20 mouse cellular contexts compared by ENCODE assay signal in the genomic region with DNA sequence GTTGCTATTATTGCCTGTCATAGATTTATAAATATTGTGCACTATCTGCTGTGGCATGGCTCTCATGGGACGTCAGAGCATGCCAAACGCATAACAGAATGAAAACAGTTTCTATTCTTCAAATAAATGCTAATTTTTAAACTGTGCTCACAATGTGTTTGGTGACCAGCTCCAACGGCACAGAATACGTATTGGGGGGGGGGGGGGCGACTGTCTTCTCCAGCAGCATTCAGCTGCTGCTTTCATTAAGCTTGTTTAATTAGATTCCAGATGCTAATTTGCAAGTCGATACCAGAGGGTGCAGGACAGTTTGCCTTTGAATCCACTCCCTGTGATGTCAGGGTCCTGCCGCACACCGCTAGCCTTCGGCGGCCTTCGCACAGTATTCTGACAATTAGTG. TPM values are rescaled to one million over a fixed set of nuclear protein-coding genes. Genes with fewer than 3 reads are reported as not detected.
DNase-seq lines count a peak whose midpoint lies in the region; ATAC-seq lines count a peak whose summit lies in the region.
"Had no signal": no experiment of that assay in that cellular context is flagged by ENCODE, and none has a peak within 500 bp of the region (broad histone marks: within the 10 kb centered on the region; RNA-seq: fewer than 3 reads in every experiment).

No protein-coding gene starts in this region.

- WGBS in lung, embryonic 16.5 days: 78% methylated on average over 11 of the region's 11 CpGs
- 26% methylated on average over 11 of the region's 11 CpGs for WGBS in forebrain, embryonic 12.5 days
- 21% methylated on average over 11 of the region's 11 CpGs for WGBS in hindbrain, embryonic 14.5 days
- WGBS in neural tube, embryonic 13.5 days: 34% methylated on average over 11 of the region's 11 CpGs

- H3K4me3 ChIP-seq in lung, embryonic 16.5 days (ENCODE audit: low read length): no peak overlapping the region
- H3K4me3 ChIP-seq in forebrain, embryonic 12.5 days (replicated peaks): no peak overlapping the region
- no peak overlapping the region for H3K4me3 ChIP-seq in hindbrain, embryonic 14.5 days (replicated peaks; ENCODE audit: low read length)
- H3K4me3 ChIP-seq in neural tube, embryonic 13.5 days: no peak overlapping the region
- H3K4me3 ChIP-seq: embryonic facial prominence, embryonic 12.5 days had no signal

- no peaks in the 10 kb centered on the region for H3K9me3 ChIP-seq in lung, embryonic 16.5 days (ENCODE audit: control insufficient read depth, low read length)
- no peaks in the 10 kb centered on the region for H3K9me3 ChIP-seq in forebrain, embryonic 12.5 days
- no peaks in the 10 kb centered on the region for H3K9me3 ChIP-seq in hindbrain, embryonic 14.5 days (ENCODE audit: control insufficient read depth, low read length)
- no peaks in the 10 kb centered on the region for H3K9me3 ChIP-seq in neural tube, embryonic 13.5 days
- H3K9me3 ChIP-seq: embryonic facial prominence, embryonic 12.5 days had no signal

- H3K4me2 ChIP-seq in lung, embryonic 16.5 days (ENCODE audit: low read depth, low read length): no peak overlapping the region
- H3K4me2 ChIP-seq in forebrain, embryonic 12.5 days: no peak overlapping the region
- no peak overlapping the region for H3K4me2 ChIP-seq in hindbrain, embryonic 14.5 days (replicated peaks)
- H3K4me2 ChIP-seq in neural tube, embryonic 13.5 days: no peak overlapping the region
- H3K4me2 ChIP-seq: embryonic facial prominence, embryonic 12.5 days; heart, embryonic 11.5 days had no signal

- no peaks in the 10 kb centered on the region for H3K4me1 ChIP-seq in lung, embryonic 16.5 days (replicated peaks; ENCODE audit: control insufficient read depth, insufficient read depth, low read length)
- H3K4me1 ChIP-seq in forebrain, embryonic 12.5 days: peaks cover 31% of the 10 kb centered on the region
- H3K4me1 ChIP-seq in hindbrain, embryonic 14.5 days (replicated peaks; ENCODE audit: control insufficient read depth, insufficient read depth, low read length): peaks cover 33% of the 10 kb centered on the region
- H3K4me1 ChIP-seq in neural tube, embryonic 13.5 days (replicated peaks): peaks cover 33% of the 10 kb centered on the region
- H3K4me1 ChIP-seq: embryonic facial prominence, embryonic 12.5 days had no signal

- H3K27me3 ChIP-seq in lung, embryonic 16.5 days (ENCODE audit: control insufficient read depth, insufficient read depth, low read depth, low read length): no peaks in the 10 kb centered on the region
- H3K27me3 ChIP-seq in forebrain, embryonic 12.5 days: no peaks in the 10 kb centered on the region
- no peaks in the 10 kb centered on the region for H3K27me3 ChIP-seq in hindbrain, embryonic 14.5 days (ENCODE audit: control insufficient read depth, insufficient read depth, low read length)
- no peaks in the 10 kb centered on the region for H3K27me3 ChIP-seq in neural tube, embryonic 13.5 days
- H3K27me3 ChIP-seq: embryonic facial prominence, embryonic 12.5 days had no signal

- no peak overlapping the region for H3K27ac ChIP-seq in lung, embryonic 16.5 days (ENCODE audit: low read length)
- peak overlapping the region; percentile 71 for H3K27ac ChIP-seq in forebrain, embryonic 12.5 days
- peak overlapping the region; percentile 44; the same call in 1 of the 2 replicates for H3K27ac ChIP-seq in hindbrain, embryonic 14.5 days
- peak overlapping the region; percentile 68 for H3K27ac ChIP-seq in neural tube, embryonic 13.5 days (replicated peaks)
- H3K27ac ChIP-seq: embryonic facial prominence, embryonic 12.5 days had no signal

- peaks cover 3% of the 10 kb centered on the region; the same call in 1 of the 2 replicates for H3K36me3 ChIP-seq in lung, embryonic 16.5 days (ENCODE audit: control insufficient read depth, insufficient read depth, low read length)
- H3K36me3 ChIP-seq in forebrain, embryonic 12.5 days (replicated peaks): peaks cover 13% of the 10 kb centered on the region
- no peaks in the 10 kb centered on the region for H3K36me3 ChIP-seq in hindbrain, embryonic 14.5 days (replicated peaks; ENCODE audit: control insufficient read depth, insufficient read depth)
- H3K36me3 ChIP-seq in neural tube, embryonic 13.5 days: peaks cover 12% of the 10 kb centered on the region; the same call in 1 of the 2 replicates

- ATAC-seq in lung, embryonic 16.5 days (ENCODE audit: low read depth): peak; percentile 34; the same call in 1 of the 2 replicates
- peak; percentile 89 for ATAC-seq in forebrain, embryonic 12.5 days (ENCODE audit: low FRiP score)
- ATAC-seq in hindbrain, embryonic 14.5 days (ENCODE audit: low FRiP score): peak; percentile 79; the same call in 1 of the 2 replicates
- ATAC-seq in neural tube, embryonic 13.5 days (ENCODE audit: low read depth): peak; percentile 49
- ATAC-seq in cerebellum, adult (ENCODE audit: insufficient number of reproducible peaks, low FRiP score, low TSS enrichment): no peak

- no peak overlapping the region for H3K9ac ChIP-seq in lung, embryonic 16.5 days (ENCODE audit: low read length)
- H3K9ac ChIP-seq in forebrain, embryonic 12.5 days: no peak overlapping the region
- no peak overlapping the region for H3K9ac ChIP-seq in hindbrain, embryonic 14.5 days
- no peak overlapping the region for H3K9ac ChIP-seq in neural tube, embryonic 13.5 days
- H3K9ac ChIP-seq: embryonic facial prominence, embryonic 12.5 days had no signal

- DNase-seq in lung, postnatal 36 days: no peak
- DNase-seq in hindbrain, embryonic 14.5 days (ENCODE audit: low spot score): no peak
- no peak for DNase-seq in thymus, postnatal 0 days (ENCODE audit: low spot score)
- no peak for DNase-seq in adipocyte (ENCODE audit: low spot score)
- DNase-seq: adrenal gland, adult 8-10 months; B cell, adult 2 months; cerebellum, postnatal 14 days; gastrocnemius, postnatal 10 days; heart, postnatal 4 days; kidney, adult 11 months; kidney, postnatal 14 days; lung, adult 2 months; right cerebral cortex, postnatal 4 days; thymus, adult 18-20 months had no signal

RNA-seq across cellular contexts. Expression of a gene that starts 34.6 kb away (rescaled TPM):
- 227 and 238 TPM in 2 replicates for polyA plus RNA-seq in lung, embryonic 16.5 days (2015; fragmentation: Nextera tagmentation; extraction: Ambion mirVana)
- polyA plus RNA-seq in forebrain, embryonic 12.5 days (2016; fragmentation: Nextera tagmentation; extraction: Ambion mirVana): 294 and 303 TPM in 2 replicates
- polyA plus RNA-seq in hindbrain, embryonic 14.5 days (2014; fragmentation: Nextera tagmentation; extraction: Ambion mirVana): 291 and 305 TPM in 2 replicates
- polyA plus RNA-seq in neural tube, embryonic 13.5 days (2015; fragmentation: Nextera tagmentation; extraction: Ambion mirVana): 316 and 318 TPM in 2 replicates
- polyA plus RNA-seq in thymus, postnatal 0 days (2015; fragmentation: Nextera tagmentation; extraction: Ambion mirVana): 272 and 279 TPM in 2 replicates
